Mouse (Mus musculus) yolk sac, embryonic 10.5 days (tissue): ENCODE measurements at regions not wholly inside any gene's neighbourhood (a gene's known extent, or its start where the extent isn't known, plus 50 kb on each side); places are given as distances from the start of the nearest gene placed in this dataset.
A peak's percentile ranks its signal among the peaks of the same experiment; 100 is the strongest.

Source experiments
- DNase-seq: peaks from one replicate; pipeline ENCODE4 v3.0.0-alpha.2; 2017; ENCODE audit warnings: low spot score

- DNase-seq = no peak
Measured at GRCm38 (mm10) chr12:12147088-12147687, 114.8 kb upstream of the Fam49a start.

- DNase-seq = no peak
Measured at GRCm38 (mm10) chr12:12147847-12148246, 114.1 kb upstream of the Fam49a start.

- no peak for DNase-seq
Measured at GRCm38 (mm10) chr12:12148659-12149399, 113.1 kb upstream of the Fam49a start.

DNA sequence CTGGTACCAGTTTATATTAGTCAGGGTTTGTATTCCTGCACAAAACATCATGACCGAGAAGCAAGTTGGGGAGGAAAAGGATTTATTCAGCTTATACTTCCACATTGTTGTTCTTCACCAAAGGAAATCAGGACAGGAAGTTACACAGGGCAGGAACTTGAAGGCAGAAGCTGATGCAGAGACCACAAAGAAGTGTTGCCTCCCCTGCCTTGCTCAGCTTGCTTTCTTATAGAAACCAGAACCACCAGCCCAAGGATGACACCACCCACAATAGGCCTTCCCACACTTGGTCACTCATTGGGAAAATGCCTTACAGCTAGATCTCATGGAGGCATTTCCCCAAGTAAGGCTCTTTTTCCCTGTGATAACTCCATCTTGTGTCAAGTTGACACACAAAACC is 97.5 kb upstream of the Fam49a start:
- no peak for DNase-seq

DNA sequence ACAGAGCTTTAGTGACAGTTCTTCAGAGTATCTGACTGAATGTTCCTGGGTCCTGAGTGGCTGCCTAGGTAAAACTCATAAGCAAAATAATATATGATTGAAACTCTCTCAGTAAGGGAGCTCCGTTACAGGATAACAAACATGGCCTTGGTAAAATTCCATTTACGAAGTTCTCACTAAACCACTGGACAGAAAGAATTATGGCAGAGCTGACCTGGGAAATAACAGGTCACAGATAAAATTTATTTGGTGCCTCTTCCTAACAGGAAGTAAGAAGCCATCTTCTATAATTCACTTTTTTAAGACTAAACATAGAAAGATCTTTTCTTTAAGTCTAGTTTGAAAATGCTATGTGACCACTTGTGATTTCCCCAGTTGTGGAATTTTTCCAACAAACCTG is 91.4 kb upstream of the Fam49a start:
- DNase-seq = no peak

DNA sequence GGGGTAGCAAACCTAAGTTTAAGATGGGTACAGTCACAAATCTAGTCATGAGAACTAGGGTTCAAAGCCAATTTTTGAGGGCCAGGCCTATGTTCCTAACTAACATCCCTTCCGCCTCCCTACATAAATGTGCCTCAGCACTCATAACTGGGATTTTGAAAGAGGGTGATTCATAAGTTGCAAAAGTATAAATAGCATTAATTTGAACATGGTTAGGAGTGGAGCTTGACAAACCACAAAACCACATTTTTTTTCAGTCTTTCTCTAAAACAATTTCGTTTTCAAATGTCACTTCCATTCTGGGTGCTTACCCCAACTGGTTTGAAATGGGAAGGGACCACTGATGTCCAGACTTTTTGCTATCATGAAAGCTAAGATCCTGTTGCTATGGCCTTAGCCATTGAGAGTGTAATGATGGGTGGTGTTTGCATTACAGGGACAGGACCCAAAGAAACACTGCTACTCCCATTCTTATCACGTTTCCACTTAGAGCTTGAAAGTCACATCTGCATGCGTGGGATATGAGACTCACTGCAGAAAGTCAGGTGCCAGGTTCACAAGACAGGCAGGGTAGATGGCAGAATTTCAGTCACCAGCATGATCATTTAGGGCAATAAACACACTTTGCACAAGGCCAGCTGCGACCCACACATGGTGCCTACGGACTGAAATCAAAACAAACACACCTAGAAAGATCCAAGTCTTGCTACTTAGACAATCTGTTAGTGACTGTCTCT is 89.7 kb upstream of the Fam49a start:
- no peak for DNase-seq

DNA sequence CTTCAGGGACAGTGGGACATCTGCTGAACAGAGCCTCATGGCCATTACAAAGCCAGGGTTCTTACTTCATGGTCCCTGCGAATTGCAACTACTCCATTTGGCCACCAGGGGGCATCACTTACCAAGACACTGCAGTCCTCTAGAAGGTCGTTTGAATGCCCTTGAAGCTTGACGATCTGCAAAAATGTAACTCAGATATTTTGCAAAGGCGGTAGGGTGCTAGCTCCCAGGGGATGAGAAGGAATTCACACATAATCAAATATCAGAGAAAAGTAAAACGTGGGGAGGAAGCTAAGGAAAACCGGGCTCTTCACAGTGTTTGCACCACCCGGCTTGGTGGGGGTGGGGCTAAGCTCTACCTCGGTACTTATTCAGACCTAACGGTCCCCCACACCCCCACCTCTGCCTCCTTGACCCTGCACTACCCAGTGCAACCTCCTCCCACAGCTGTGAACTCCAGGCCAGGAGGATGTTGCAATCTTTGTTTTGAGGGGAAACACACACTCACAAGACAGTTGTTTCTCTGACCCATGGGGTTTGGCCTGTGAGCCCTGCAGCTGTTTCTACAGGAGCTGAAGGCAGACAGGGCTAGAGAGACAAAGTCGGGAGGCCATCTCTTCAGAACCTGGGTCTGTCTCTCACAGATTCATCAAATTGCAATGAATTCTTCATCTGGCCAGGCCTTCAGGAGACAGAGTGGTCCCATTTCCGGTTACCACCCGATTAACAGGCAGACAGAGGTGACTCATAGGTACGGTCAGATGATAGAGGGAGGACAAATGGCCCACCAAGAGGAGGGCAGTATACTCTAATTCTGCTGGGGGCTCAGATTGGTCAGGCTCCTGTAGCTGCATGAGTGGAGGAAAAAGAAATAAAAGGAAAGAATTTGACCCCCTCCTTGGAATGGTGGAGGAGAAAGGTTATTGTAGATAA is 85.3 kb upstream of the Fam49a start:
- DNase-seq = peak; percentile 56

GRCm38 (mm10) chr12:12177264-12178043 is 84.5 kb upstream of the Fam49a start:
- no peak for DNase-seq

DNA sequence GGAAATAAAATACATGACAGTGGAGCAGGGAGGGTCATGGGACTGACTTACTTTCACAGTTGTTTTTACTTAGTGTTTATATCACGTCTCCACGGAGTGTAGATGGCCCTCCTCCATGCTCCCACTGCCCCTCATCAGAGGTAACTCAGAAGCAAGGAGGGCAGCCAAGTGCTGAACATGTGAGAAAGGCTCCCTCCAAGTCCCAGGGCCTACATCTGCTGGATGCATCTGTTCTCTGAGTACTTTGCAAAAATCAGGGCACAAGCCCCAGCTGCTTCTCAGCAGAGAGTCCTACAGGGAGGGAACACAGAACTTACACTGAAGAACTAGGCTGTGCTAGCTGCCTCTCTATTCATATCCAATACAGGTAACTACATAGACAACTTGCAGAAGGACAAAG is 83.5 kb upstream of the Fam49a start:
- DNase-seq = no peak

DNA sequence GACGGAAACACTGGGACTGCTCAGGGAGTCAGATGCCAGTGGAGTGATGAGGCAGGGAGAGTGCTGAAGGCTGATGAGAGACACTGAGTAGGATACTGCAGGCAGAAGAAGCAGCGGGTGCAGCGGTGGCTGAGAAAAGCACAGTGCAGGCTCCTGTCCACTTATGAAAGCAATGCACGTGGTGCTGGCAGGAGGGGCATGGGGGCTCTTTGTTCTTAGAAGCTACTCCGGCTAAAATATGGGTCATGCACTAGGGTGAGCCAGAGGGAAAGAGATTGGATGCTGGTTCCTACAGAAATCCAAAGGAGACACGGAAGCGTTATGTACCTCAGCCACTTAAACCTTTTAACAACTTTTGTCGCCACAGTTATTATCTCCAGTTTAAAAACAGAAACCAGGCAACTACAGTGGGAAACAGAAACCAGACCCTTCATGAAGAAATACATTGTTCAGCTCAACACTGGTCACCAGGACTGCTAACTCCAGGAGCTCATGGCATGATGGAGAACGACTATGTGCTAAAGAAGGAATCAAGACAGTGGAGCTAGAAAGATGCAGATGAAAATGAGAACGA is 82.6 kb upstream of the Fam49a start:
- DNase-seq = no peak

GRCm38 (mm10) chr12:12180986-12181385 is 81.0 kb upstream of the Fam49a start:
- no peak for DNase-seq

DNA sequence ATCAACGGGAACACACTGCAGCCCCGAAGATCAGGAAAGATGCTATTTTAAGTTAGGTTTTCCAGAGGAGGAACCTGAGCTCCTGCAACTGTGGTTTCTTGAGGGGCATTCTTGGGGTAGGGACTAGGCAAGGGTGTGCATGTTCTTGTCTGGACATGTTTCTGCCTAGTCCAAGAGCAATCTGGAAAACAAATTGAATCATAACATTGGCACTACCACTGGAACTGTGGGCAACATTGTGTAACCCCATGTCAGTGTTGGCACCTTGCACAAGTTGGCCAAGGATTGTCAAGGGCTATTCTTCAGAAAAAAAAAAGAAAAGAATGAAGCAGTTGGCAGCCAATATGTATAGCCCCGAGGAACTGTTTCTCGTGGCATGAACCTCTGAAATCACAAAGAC is 80.3 kb upstream of the Fam49a start:
- no peak for DNase-seq

DNA sequence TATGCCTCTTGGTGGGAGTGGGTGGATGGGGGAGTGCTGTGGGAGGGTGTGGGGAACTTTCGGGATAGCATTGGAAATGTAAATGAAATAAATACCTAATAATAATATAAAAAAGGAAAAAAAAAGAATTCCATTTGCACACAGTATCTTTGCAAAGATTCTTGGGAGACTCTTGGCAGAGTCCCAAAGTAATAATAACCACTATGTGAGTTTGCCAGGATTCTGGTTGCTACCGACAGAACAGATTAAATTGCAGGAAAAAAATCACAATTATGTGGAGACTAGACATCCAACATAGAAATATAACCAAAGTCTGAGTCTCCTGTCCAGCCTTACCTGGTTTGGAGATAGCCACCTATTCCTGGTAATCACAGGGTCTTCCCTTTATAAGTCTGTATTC is 75.6 kb upstream of the Fam49a start:
- DNase-seq = no peak

DNA sequence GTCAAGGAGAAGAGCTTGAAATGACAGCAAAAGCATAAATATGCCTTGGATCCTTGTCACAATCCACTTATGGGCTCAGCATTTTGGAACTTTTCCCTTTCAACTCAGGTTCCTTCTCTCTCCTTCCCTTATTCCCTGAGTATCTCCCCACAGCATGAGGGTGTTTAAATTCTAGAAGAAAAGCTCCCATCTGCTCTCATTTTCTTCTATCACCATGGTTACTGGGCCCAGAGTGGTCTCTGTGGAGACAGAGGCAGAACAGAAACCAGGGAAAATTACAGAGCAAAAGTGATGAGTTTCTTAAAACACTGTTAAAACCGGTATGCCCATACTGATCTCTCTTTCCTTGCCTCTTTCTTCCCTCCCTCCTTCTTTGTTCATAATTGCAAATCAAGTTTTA is 66.9 kb upstream of the Fam49a start:
- no peak for DNase-seq

DNA sequence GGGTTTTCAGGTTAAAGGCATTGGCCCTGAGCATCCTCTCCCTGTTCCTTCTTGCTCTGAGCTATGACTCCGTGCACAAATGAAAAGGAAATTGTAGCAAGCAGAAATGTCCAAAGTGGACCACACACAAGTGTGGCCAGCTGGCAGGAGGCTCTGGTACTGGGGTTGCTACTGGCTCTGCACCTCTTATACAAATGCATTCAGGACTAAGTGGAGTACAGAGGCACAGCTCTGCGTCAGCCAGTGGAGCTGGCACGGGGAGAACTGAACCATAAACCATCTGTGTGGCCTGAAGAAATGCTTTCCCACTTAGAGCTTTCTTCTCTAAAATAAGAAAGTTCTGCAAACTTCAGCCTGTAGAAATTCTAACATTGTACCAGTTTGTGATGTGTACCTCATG is 65.3 kb upstream of the Fam49a start:
- no peak for DNase-seq

GRCm38 (mm10) chr12:12208216-12208615 is 53.7 kb upstream of the Fam49a start:
- DNase-seq = no peak
